Comparison of ENCODE assay signal across 19 mouse cellular contexts in genomic region chr12:88735045-88735444, GRCm38 (mm10). TPM values are rescaled to one million over a fixed set of nuclear protein-coding genes. Genes with fewer than 3 reads are reported as not detected.
"Had no signal": no experiment of that assay in that cellular context is flagged by ENCODE, and none has a peak within 500 bp of the region (broad histone marks: within the 10 kb centered on the region; RNA-seq: fewer than 3 reads in every experiment).

No protein-coding gene starts in this region.

- DNase-seq: kidney, adult 9 months; kidney, postnatal 25 days; layer of hippocampus, postnatal 36 days; liver; lung, adult 18-20 months; lung, postnatal 10 days; lung, postnatal 36 days; thymus, adult 18-20 months; thymus, postnatal 36 days had no signal

- H3K4me1 ChIP-seq: limb, embryonic 10.5 days; limb, embryonic 13.5 days; liver, embryonic 12.5 days; liver, embryonic 15.5 days; lung, embryonic 15.5 days; megakaryocyte, embryonic 14.5 days; midbrain, embryonic 12.5 days had no signal

- H3K27me3 ChIP-seq: limb, embryonic 13.5 days; liver, embryonic 12.5 days; liver, embryonic 15.5 days; lung, embryonic 15.5 days; megakaryocyte, embryonic 14.5 days; midbrain, embryonic 12.5 days had no signal

- H3K27ac ChIP-seq: kidney, postnatal 0 days; left cerebral cortex, adult 2 months; limb, embryonic 10.5 days; limb, embryonic 13.5 days; liver, embryonic 12.5 days; liver, embryonic 15.5 days; lung, embryonic 15.5 days; midbrain, embryonic 12.5 days had no signal

- H3K36me3 ChIP-seq: limb, embryonic 10.5 days; limb, embryonic 13.5 days; liver, embryonic 12.5 days; liver, embryonic 15.5 days; lung, embryonic 15.5 days; midbrain, embryonic 12.5 days had no signal

- H3K4me3 ChIP-seq: left cerebral cortex, adult 2 months; limb, embryonic 10.5 days; limb, embryonic 13.5 days; liver, embryonic 12.5 days; liver, embryonic 15.5 days; lung, embryonic 15.5 days; megakaryocyte, embryonic 14.5 days; midbrain, embryonic 12.5 days had no signal

- H3K4me2 ChIP-seq: limb, embryonic 13.5 days; liver, embryonic 12.5 days; liver, embryonic 15.5 days; lung, embryonic 15.5 days; midbrain, embryonic 12.5 days had no signal

- ATAC-seq: liver, embryonic 12.5 days had no signal

- H3K9ac ChIP-seq: limb, embryonic 13.5 days; liver, embryonic 12.5 days; liver, embryonic 15.5 days; lung, embryonic 15.5 days; midbrain, embryonic 12.5 days had no signal

- H3K9me3 ChIP-seq: limb, embryonic 10.5 days; limb, embryonic 13.5 days; liver, embryonic 12.5 days; liver, embryonic 15.5 days; lung, embryonic 15.5 days; midbrain, embryonic 12.5 days had no signal

RNA-seq across cellular contexts. Expression of gene Nrxn3, which starts 12.4 kb away (rescaled TPM):
- polyA plus RNA-seq: spleen, adult 2 months had no signal
